Comparison of ENCODE assay signal across 13 mouse cellular contexts in the genomic region with DNA sequence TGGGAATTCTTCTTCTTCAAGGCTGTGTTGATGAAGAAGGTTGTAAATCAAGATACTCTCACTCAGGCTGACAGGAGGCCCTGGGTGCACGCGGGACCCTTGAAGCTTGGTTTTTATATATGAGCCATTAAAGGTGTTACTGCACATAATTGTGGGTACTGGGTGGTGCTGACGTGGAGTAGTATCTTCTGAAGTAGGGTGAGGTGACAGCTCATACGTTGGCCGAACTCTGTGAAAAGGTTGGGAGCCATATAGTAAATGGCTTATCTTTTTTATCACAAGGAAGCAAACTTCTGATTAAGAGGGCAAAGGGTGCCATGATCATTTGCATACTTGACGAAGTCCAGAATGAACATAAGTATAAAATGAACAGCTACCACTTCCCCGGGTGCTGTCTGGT. TPM values are rescaled to one million over a fixed set of nuclear protein-coding genes. Genes with fewer than 3 reads are reported as not detected.
DNase-seq lines count a peak whose midpoint lies in the region; ATAC-seq and TF ChIP-seq lines count a peak whose summit lies in the region.
"Had no signal": no experiment of that assay in that cellular context is flagged by ENCODE, and none has a peak within 500 bp of the region (broad histone marks: within the 10 kb centered on the region; RNA-seq: fewer than 3 reads in every experiment).

No protein-coding gene starts in this region.

- H3K36me3 ChIP-seq in heart, embryonic 16.5 days (ENCODE audit: control insufficient read depth, insufficient read depth) = no peaks in the 10 kb centered on the region
- H3K36me3 ChIP-seq in embryonic facial prominence, embryonic 14.5 days (ENCODE audit: control insufficient read depth, insufficient read depth, low read length) = no peaks in the 10 kb centered on the region
- H3K36me3 ChIP-seq in midbrain, embryonic 15.5 days (replicated peaks) = no peaks in the 10 kb centered on the region

- no peak overlapping the region for H3K27ac ChIP-seq in heart, embryonic 16.5 days (ENCODE audit: low read length)
- H3K27ac ChIP-seq in embryonic facial prominence, embryonic 14.5 days (replicated peaks; ENCODE audit: low read depth, low read length) = no peak overlapping the region
- no peak overlapping the region for H3K27ac ChIP-seq in midbrain, embryonic 15.5 days
- H3K27ac ChIP-seq: macrophage had no signal

- ATAC-seq in heart, embryonic 16.5 days (replicated peaks; ENCODE audit: extremely low read depth, insufficient read depth, low FRiP score) = no peak
- no peak for ATAC-seq in embryonic facial prominence, embryonic 14.5 days (ENCODE audit: low read depth)
- ATAC-seq in midbrain, embryonic 15.5 days (replicated peaks) = no peak
- ATAC-seq in monocyte, adult 5-6 weeks (replicated peaks; ENCODE audit: insufficient number of reproducible peaks, low FRiP score, low TSS enrichment, poor library complexity, severe bottlenecking) = no peak
- ATAC-seq: CD4-positive, CD25-positive, alpha-beta regulatory T cell, adult 4 months had no signal

- DNase-seq in heart, postnatal 10 days = no peak
- DNase-seq in lung, adult 2 months = no peak
- no peak for DNase-seq in lung, postnatal 10 days
- no peak for DNase-seq in embryonic facial prominence, embryonic 14.5 days (ENCODE audit: low spot score)
- no peak for DNase-seq in adrenal gland, postnatal 25 days
- DNase-seq: cerebellum, adult 9-11 months; kidney, postnatal 14 days; thymus, postnatal 14 days had no signal

- peak overlapping the region; percentile 72 for H3K4me2 ChIP-seq in heart, embryonic 16.5 days (ENCODE audit: low read depth, low read length)
- peak overlapping the region; percentile 87 for H3K4me2 ChIP-seq in embryonic facial prominence, embryonic 14.5 days (ENCODE audit: low read depth, low read length)
- 0 out of 2 replicates have a peak overlapping the region, but pooled peaks have one; percentile 94 for H3K4me2 ChIP-seq in midbrain, embryonic 15.5 days

- 65% methylated on average over 7 of the region's 7 CpGs for WGBS in heart, embryonic 16.5 days
- 55% methylated on average over 7 of the region's 7 CpGs for WGBS in lung, adult 2 months
- WGBS in embryonic facial prominence, embryonic 14.5 days = 75% methylated on average over 7 of the region's 7 CpGs
- 92% methylated on average over 7 of the region's 7 CpGs for whole genome bisulfite sequencing in midbrain, embryonic 15.5 days

- H3K9me3 ChIP-seq in heart, embryonic 16.5 days (replicated peaks; ENCODE audit: control insufficient read depth, low read length) = no peaks in the 10 kb centered on the region
- H3K9me3 ChIP-seq in embryonic facial prominence, embryonic 14.5 days (ENCODE audit: control insufficient read depth, low read length) = no peaks in the 10 kb centered on the region
- H3K9me3 ChIP-seq in midbrain, embryonic 15.5 days = no peaks in the 10 kb centered on the region

- no peak for TF ChIP-seq POLR2A in lung, adult 2 months (IDR thresholded peaks at IDR 0.05; ENCODE audit: borderline replicate concordance, extremely low read depth, low read depth, low read length)

- peak overlapping the region; percentile 87 for H3K4me3 ChIP-seq in heart, embryonic 16.5 days (ENCODE audit: low read length)
- peak overlapping the region; percentile 68 for H3K4me3 ChIP-seq in lung, adult 2 months (replicated peaks; ENCODE audit: extremely low read depth, low read depth, low read length)
- peak overlapping the region; percentile 10; the same call in 1 of the 2 replicates for H3K4me3 ChIP-seq in embryonic facial prominence, embryonic 14.5 days (ENCODE audit: low read depth, low read length)
- H3K4me3 ChIP-seq in midbrain, embryonic 15.5 days = no peak overlapping the region

- H3K4me1 ChIP-seq in heart, embryonic 16.5 days (ENCODE audit: control insufficient read depth, insufficient read depth, low read length) = peaks cover 22% of the 10 kb centered on the region
- peaks cover under 1% of the 10 kb centered on the region for H3K4me1 ChIP-seq in lung, adult 2 months (ENCODE audit: control insufficient read depth, insufficient read depth, low read length)
- peaks cover 15% of the 10 kb centered on the region for H3K4me1 ChIP-seq in embryonic facial prominence, embryonic 14.5 days (ENCODE audit: control insufficient read depth, insufficient read depth, low read length)
- H3K4me1 ChIP-seq in midbrain, embryonic 15.5 days = peaks cover 14% of the 10 kb centered on the region

- intact Hi-C loops in heart, postnatal 10 days (cut with DNase I) = loop anchor here (2.0 kb wide), 1 partner anchor 56 kb away; no protein-coding TSS in a partner anchor

- H3K9ac ChIP-seq in heart, embryonic 16.5 days (ENCODE audit: low read length) = peak overlapping the region; percentile 26; the same call in 1 of the 2 replicates
- no peak overlapping the region for H3K9ac ChIP-seq in embryonic facial prominence, embryonic 14.5 days (ENCODE audit: low read depth, low read length)
- no peak overlapping the region for H3K9ac ChIP-seq in midbrain, embryonic 15.5 days

- no peak for TF ChIP-seq CTCF in lung, adult 2 months (IDR thresholded peaks at IDR 0.05; ENCODE audit: insufficient read depth, low read length)

- H3K27me3 ChIP-seq in heart, embryonic 16.5 days (ENCODE audit: control insufficient read depth, insufficient read depth, low read length) = no peaks in the 10 kb centered on the region
- H3K27me3 ChIP-seq in embryonic facial prominence, embryonic 14.5 days (replicated peaks; ENCODE audit: control insufficient read depth, insufficient read depth, low read length) = peaks cover 7% of the 10 kb centered on the region; the same call in 1 of the 2 replicates
- 0 out of 2 replicates have a peak, but pooled peaks cover 3% of the 10 kb centered on the region for H3K27me3 ChIP-seq in midbrain, embryonic 15.5 days (replicated peaks)

RNA-seq across cellular contexts. Expression of a gene that starts 3.5 kb away (rescaled TPM):
- polyA plus RNA-seq in heart, embryonic 16.5 days (2015; fragmentation: Nextera tagmentation; extraction: Ambion mirVana) = 10.0 and 12.1 TPM in 2 replicates
- 10 to 100 TPM; 69.9 to 71.6 TPM for total RNA-seq in heart, postnatal 10 days (2021)
- polyA plus RNA-seq in lung, adult 2 months (2012; rRNA removed) = 22.7 and 25.8 TPM in 2 replicates
- 4.8 and 5.0 TPM in 2 replicates for polyA plus RNA-seq in embryonic facial prominence, embryonic 14.5 days (2014; fragmentation: Nextera tagmentation; extraction: Ambion mirVana)
- polyA plus RNA-seq in midbrain, embryonic 15.5 days (2015; fragmentation: Nextera tagmentation; extraction: Ambion mirVana) = 2.5 and 2.9 TPM in 2 replicates
- total RNA-seq in monocyte, adult 5-6 weeks (2017) = 0.10 to 0.87 TPM in 2 of 3 replicates, not detected in the other
- total RNA-seq in adrenal gland, postnatal 25 days (2021) = 10.0 and 11.0 TPM in 2 replicates
- polyA plus RNA-seq: CD4-positive, CD25-positive, alpha-beta regulatory T cell, adult 4 months had no signal
